Mouse (Mus musculus): ENCODE measurements around the gene Zfyve26. TPM values are rescaled to one million over a fixed set of nuclear protein-coding genes. Genes with fewer than 3 reads are reported as not detected.
"Not testable (repeated sequence)": the region's sequence is repeated elsewhere in the genome, so short reads cannot be mapped to it uniquely, and the experiment has no call there.

Zfyve26 gene
- total RNA-seq (2014; fragmentation: Nextera tagmentation) (21.4 and 52.9 TPM in 2 replicates), total RNA-seq (2017) (12.2 and 15.8 TPM in 2 replicates)

DNA sequence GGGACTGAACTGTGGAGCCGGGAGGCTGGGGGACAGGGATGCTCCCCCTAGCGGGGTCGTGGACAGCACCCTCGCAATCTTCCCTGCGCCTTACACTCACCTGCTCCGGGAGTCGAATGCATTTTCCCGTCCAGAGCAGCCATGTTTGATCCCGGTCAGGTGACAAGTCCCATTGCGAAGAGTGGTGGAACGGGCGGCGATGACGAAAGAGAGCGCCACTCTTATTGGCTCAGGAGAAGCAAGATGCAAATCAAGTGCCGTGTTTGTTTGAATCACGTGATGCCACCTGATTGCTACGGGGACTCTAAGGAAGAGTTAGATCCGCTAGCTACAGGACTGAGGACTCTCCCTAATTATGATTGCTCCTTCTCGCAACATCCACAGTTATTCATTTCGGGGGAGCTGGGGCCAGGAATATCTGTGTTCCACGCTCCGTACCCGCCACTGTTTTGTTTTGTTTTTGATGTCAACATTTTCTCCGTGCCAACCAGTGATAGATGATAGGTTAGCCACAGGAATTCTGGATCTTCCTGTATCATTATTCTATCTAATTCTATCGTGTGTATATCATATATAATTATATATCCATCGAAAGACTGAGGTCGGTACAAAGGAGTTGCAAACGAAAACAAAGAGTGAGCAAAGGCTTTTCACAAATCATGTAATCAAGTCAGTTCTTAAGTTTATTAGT lies at the start of gene Zfyve26:
TSS of gene Zfyve26 (minus strand) at position 179 of the 691 bp plus-strand sequence.
- ATAC-seq (replicated peaks; ENCODE audit: poor library complexity, severe bottlenecking), result peak; percentile 79

DNA sequence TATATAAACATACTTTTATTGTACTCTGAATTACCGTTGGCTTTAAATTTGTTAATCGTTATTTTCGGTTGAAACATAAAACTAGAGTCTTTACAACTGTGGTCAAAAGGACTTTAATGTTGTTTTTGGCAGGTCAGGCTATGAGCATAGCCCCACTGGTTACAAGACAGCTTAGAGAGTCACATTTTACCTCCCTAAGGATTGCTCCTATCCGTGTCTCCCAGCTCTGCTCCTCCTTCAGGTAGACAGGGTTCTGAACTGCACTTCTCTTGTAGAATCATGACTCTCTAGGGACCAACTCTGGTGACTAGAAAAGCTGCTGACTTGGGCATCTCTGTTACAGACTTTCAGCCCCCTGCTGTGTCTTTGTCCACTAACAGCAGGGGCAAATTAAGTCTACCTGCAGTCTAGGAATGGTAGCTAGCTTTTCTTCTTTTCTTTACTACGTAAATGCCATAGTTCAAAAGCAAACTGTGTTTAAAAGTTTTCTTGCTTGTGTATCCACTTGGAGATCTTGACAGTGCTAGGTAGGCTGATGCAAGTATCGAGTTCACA lies 45.3 kb upstream of the Zfyve26 start:
- no peak for ATAC-seq (replicated peaks; ENCODE audit: poor library complexity, severe bottlenecking)

DNA sequence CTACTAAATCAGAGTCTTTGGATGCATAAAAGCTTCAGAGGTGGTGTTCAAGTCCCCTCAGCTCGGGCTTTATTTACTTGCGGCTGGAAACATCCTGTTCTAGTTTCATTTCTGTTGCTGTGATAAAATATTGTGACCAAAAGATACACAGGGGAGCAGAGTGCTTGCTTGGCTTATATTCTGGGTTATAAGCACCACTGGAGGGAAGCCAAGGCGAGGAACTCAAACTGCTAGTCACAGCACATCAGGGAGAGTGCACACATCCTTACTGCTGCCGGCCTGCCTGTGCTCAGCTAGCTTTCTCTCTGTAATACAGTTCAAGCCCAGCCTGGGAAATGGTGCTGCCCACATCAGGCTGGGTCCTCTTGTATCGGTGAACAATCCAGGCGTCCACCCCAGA lies 44.4 kb upstream of the Zfyve26 start:
- no peak for ATAC-seq (replicated peaks; ENCODE audit: poor library complexity, severe bottlenecking)

DNA sequence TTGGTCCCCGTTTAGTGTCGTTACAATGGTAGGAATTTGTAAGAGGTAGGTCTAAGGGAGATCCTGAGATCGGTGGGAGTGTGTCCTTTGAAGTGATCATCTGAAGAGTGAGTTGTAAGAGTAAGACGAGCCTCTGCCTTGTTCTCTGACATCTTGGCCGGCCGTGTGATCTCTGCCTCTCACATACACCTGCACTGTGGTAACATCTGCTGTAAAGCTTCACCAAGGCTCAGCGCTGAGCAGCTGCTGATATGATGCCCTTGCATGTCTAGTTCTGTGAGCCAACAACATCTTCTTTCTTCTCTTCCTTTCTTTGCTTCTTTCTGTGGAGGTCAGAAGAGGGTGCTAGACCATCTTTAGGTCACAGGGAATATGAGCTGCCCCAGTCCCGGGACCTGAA lies 42.7 kb upstream of the Zfyve26 start:
- ATAC-seq (replicated peaks; ENCODE audit: poor library complexity, severe bottlenecking), result no peak

DNA sequence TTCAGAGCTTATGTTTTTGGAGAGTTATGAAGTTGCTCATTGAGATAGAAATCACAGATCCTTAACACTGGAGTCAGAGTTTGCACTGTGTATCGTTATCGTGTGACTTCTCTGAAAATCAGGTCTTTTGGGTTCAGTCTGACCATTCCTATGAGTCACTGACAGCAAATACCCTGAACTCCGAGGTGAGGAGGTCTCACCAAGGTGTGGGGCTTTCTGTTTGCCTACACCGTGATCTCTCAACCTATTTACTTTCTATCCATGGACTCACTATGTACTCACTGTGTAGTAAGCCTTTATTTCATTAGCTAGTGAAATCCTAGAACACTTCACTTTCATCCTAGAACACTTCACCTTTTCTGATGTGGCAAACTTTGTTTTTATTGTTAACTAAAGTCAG lies 35.6 kb upstream of the Zfyve26 start:
- ATAC-seq (replicated peaks; ENCODE audit: poor library complexity, severe bottlenecking), result no peak

DNA sequence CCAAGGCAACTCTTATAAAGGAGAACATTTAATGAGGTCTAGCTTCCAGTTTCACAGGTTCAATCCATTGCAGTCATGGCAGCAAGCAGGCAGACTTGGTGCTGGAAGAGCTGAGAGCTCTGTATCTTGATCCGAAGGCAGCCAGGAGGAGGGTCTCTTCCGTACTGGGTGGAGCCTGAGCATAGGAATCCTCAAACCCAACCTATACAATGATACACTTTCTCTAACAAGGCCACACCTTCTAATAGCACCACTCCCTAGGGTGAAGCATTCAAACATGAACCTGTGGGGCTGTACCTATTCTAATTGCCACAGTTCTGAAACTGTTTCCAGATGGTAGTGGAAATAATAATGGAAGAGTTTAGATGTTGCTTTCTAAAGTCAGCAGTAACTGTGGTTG lies 34.5 kb upstream of the Zfyve26 start:
- ATAC-seq (replicated peaks; ENCODE audit: poor library complexity, severe bottlenecking), result no peak

DNA sequence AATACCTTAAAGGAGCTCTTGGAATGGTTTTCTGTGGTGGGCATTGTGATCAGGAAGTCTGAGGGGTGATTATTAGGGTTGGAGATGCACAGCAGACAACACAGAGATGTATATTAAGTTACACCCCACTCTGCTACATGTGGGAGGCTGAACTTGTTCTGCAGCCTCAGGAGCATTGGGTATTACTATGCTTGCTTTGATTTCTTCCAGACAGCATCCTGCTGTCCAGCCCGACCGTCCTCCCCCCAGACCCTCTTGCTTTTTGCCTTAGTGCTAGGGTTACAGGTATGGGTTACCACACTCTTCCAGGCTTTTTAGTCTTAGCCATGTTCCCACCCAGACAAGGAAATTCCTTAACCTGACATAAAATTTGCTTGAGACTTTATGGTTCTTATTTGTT lies 31.8 kb upstream of the Zfyve26 start:
- ATAC-seq (replicated peaks; ENCODE audit: poor library complexity, severe bottlenecking), result no peak

DNA sequence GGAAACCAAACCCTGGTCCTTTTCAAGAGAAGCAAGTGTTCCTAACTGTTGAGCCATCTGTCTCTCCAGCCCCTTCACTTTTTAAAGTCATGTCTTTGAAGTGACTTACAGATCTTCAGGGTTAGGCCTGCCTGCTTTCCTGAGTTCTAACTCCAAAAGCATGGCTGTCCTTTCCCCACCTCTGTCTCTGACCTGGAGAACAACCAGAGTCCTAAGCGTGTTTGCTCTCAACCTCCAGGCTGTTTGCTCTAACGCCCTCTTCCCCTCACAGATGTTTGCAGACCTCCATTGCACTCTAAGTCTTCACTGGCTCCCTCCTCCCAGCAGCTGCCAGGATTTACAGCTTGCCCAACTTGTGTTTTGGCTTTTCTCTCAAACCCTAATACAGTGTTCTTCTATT lies 30.6 kb upstream of the Zfyve26 start:
- no peak for ATAC-seq (replicated peaks; ENCODE audit: poor library complexity, severe bottlenecking)

DNA sequence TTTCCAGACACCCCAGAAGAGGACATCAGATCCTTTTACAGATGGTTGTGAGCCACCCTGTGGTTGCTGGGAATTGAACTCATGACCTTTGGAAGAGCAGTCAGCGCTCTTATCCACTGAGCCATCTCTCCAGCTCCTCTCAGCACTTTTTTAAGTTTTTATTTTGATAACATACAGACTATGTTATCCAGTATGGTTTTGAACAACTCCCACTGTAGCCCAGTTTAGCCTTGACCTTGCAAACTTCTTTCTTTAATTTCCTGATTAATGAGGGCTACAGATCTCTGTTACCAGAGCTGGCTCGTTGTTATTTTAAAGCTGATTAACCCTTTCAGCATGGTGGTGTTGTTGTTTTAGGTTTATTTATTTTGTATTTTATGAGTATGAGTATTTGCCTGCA lies 30.1 kb upstream of the Zfyve26 start:
- no peak for ATAC-seq (replicated peaks; ENCODE audit: poor library complexity, severe bottlenecking)

DNA sequence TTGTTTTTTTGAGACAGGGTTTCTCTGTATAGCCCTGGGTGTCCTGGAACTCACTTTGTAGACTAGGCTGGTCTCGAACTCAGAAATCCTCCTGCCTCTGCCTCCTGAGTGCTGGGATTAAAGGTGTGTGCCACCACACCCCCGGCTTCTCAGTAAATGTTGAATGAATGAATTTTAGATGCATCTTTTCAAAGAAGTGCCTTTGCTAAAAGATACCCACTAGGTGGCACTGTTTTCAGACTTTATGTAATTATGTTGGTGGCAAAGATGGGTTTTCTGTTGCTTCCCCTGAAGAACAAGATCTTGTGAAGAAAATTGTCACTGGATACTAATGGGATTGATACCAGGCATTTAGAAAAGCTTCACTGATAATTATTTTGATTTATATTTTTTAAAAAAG lies 26.4 kb upstream of the Zfyve26 start:
- not testable (repeated sequence) for ATAC-seq (replicated peaks; ENCODE audit: poor library complexity, severe bottlenecking)

DNA sequence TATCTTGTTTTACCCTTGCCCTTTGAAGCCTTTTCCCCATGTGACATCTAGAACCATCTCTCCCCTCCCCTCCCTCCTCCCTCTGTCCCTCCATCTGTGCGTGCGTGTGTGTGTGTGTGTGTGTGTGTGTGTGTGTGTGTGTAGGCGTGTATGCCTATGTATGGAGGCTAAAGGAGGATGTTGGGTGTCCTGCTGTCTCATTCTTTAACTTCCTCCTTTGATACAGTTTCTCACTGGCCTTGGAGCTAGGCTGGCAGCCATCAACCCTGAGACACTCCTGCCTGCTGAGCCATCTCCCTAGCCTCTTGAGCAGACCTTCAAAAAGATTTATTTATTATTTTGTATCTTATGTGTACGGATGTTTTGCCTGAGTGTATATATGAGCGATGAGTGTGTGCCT lies 24.8 kb upstream of the Zfyve26 start:
- peak; percentile 94 for ATAC-seq (replicated peaks; ENCODE audit: poor library complexity, severe bottlenecking)

DNA sequence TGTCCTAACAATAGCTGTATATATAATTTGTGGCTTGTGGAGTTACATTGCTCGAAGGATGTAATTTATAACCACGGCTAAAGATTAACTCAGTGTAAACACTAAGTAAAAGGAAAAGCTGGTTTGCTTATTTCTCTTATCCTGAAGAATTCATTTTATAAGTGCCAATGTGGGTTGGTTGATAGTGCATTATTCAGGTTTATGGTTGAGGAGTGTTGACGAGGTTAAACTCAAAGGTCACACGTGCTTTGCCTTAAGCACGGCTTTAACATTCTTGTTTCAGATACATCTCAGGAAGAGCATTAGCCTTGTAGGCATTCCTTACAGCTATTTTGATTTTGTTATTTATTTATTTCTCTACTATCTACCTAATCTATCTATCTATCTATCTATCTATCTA lies 21.2 kb upstream of the Zfyve26 start:
- ATAC-seq (replicated peaks; ENCODE audit: poor library complexity, severe bottlenecking), result no peak

DNA sequence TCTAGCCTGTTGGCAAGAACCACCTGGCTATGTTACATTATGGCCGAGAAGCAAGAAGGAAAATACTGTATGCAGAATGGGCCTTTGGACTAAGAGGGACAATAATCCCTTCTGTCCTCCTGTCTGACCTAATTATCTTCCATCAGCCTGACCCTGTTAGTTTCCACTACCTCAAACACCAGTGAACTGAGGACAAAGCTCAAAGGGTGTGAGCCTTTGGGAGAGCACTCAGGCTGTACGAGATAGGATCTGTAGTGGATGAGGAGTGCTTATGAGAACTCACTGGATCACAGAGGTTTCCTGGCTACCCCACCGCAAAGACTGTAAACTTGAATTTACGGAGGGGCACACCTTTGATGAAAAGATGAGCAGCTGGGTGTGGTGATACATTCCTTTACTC lies 17.6 kb upstream of the Zfyve26 start:
- ATAC-seq (replicated peaks; ENCODE audit: poor library complexity, severe bottlenecking), result no peak

DNA sequence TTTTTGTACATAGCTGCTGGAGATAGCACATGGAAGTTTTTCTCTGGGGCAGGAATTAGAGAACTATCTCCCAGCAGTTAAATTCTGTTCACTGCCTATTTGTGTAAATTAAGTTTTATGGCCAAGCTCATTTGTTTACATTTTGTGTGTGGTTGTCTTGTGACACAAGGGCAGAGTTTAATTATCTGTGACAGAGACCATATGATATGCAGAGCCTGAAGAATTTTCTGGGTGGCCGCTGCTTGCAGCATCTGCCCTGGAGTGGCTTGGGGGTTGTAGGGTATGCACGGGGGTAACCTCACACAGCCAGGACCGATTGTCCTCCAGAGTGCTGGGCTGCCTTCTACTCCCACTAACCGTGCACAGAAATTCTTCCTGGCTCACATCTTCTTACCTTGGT lies 9.9 kb upstream of the Zfyve26 start:
- no peak for ATAC-seq (replicated peaks; ENCODE audit: poor library complexity, severe bottlenecking)

DNA sequence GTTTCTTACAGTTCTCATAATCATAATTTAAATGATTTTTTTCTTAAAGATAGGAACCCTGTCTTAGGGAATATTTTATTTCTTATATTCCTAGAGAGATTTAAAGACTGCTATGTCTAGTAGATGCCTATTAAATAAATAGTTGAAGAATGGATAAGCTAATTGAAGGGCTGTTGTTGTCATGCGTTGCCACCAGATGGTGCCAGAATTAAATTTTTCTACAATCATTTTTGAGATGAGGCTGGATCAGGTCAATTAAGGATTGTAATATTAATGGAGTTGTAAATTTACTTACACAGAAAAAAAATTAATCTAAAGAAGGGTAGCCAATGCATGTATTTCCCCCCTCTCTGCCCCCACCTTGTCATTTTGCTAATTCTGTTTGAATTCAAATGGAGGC lies 9.0 kb upstream of the Zfyve26 start:
- ATAC-seq (replicated peaks; ENCODE audit: poor library complexity, severe bottlenecking), result no peak

DNA sequence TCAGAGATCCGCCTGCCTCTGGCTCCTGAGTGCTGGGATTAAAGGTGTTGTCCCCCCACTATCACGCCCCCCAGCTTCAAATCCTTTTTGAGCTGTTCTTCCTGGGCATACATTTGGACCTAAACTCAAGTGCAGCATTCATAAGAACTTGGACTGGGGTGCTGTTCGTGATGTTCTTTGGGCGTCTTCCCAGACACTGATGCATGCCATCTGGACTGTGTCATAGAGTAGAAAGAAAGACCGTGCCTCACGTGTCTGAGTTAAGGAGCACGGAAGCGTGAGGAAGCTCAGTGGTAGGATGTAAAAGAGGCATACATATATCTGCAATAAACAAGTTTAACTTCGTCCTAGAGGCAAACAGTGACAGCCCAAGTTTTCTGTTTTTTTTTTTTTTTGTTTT lies 5.7 kb upstream of the Zfyve26 start:
- no peak for ATAC-seq (replicated peaks; ENCODE audit: poor library complexity, severe bottlenecking)

DNA sequence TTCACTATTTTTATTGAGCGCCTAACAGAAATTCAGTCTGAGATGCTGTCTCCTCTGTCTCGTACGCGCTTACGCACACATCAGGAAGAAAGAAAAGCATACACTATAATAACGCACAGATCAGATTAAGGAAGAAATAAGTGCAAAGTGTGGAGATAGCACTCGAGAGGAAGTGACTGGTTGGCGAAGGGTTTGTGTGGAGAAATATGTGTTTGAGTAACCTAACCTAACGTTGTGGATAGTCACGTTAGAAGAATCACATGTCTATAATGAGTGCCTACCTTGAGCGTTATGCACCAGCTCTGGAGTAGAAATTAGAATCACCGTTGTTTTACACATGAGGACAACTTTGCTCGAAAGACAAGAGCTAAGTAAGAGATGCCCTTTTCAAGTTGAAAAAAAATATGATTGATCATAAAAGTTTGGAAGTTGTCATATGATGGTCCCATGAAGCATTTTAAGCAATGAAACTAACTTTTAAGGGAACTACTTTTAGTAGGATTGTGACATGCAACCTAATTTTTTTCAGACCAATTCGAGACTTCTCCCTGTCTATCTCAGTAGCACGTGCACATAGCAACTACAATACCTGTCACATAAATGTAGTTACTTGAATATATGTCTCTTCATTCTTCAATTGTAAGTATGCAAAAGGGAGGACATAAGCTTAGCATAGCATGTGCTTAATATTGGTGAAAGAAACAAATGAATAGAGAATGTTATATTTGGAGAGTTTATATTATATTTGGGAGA lies 2.0 kb upstream of the Zfyve26 start:
- ATAC-seq (replicated peaks; ENCODE audit: poor library complexity, severe bottlenecking), result peak; percentile 52

DNA sequence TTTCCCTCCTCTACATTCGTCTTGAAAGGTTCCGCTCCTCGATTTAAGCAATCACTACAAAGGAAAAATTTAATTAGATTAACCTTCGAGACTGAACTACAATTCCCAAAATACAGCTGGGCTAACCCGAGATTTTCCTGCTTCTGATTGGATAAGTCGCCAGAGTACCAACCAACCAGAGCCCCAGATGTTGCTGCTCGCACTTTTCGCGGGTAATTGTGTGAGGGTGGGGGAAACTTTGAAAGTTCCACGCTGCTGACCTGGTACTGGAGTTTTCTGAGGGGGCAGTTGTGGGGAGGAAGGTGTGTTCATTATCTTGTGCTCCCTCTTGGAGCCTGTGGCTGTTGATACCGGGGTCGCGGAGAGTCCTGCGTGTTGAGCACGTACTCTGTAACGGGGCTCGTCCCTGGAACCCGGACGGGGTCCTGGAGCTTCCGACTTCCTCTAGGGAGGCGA lies 1.0 kb upstream of the Zfyve26 start, which contains the start of gene Rad51b:
TSS of gene Rad51b (plus strand) at position 162 of the 456 bp plus-strand sequence.
- peak; percentile 67 for ATAC-seq (replicated peaks; ENCODE audit: poor library complexity, severe bottlenecking)

DNA sequence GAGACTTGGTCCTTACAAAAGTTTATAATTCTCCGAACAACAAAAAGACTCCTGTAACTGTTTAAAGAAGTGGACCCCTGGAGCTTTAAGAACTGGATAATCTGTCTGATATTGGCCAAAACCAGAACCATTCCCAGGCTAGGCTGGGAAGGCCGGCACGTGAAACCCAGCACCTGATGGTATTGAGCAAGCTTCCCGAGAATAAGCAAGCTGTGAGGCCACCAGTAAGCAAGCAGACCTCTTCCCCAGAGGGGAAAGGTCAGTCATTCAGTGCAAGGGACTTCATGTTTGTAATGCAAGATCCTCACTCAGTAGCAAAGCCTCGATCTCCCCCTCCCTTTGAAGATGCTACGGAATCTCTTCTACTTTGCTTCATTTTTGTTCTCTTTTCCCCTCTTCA lies 3.2 kb downstream of the Zfyve26 start:
- no peak for ATAC-seq (replicated peaks; ENCODE audit: poor library complexity, severe bottlenecking)

DNA sequence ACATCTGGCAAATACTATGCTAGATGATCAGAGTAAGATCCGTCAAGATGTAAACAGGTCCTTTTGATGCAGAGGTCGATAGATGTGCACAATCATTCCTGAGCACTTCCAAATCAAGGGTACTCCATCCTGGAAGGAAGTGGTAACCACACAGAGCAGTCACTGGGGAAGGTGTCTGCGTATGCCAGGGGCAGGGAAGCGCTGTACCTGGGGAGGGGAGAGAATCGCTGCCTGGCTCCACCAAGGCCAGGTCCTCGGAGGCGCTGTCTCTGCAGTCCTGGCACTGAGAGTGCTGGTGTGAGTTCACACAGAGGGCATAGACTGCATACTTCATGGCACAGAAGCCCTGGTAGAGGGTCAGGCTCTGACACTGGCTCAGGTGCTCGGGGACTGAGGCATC lies 13.5 kb downstream of the Zfyve26 start:
- ATAC-seq (replicated peaks; ENCODE audit: poor library complexity, severe bottlenecking), result no peak

DNA sequence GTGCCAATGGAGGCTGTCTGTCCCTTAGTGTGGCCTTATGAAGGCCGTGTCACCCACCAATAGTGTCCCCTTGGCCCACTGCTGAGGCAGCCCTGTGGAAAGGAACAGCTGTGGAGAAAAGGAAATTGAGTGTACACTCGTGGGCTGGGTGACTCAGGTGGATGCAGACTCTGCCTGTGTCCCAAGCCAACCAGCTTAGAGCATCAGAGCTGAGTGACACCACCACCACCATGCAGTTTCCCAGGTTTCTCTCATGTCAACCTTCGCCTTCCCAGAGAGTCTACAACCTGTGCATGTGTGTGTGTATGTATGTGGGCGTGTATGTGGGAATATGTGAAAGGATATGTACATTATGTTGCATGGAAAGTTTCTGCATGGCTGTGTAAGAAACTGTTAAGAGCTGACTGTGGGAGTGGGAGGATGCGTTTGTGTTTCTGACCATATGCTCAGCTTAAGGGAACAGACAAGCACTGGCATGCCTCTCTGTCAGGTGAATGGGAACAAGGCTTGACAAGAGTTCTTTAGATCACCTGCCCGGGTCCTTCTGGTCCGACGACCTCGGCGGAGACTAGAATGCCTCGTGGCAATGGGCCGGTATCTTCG lies 16.5 kb downstream of the Zfyve26 start:
- no peak for ATAC-seq (replicated peaks; ENCODE audit: poor library complexity, severe bottlenecking)
